Mouse (Mus musculus): ENCODE measurements at regions not wholly inside any gene's neighbourhood (a gene's known extent, or its start where the extent isn't known, plus 50 kb on each side); places are given as distances from the start of the nearest gene placed in this dataset.

- H3K9me3 ChIP-seq (replicated peaks; ENCODE audit: insufficient read depth, low read length) = no peaks in the 10 kb centered on the region
- TF ChIP-seq CTCF (IDR thresholded peaks at IDR 0.05 in 2 of 3, conservative IDR thresholded peaks at IDR 0.05 in 1 of 3; ENCODE audit: control insufficient read depth in 1 of 3, insufficient read depth in 1 of 3, low read depth in 2 of 3, low read length in 3 of 3, poor library complexity in 1 of 3, severe bottlenecking in 1 of 3) (peak in 2 of 3 experiments; percentile 12 to 19; a peak in 1 of 6 replicates), SMC3 (IDR thresholded peaks at IDR 0.05; ENCODE audit: low read depth, low read length) (no peak), RAD21 (IDR thresholded peaks at IDR 0.05; ENCODE audit: low read depth, low read length) (peak; percentile 19; the same call in 1 of the 2 replicates)
- H3K27ac ChIP-seq (ENCODE audit: control insufficient read depth, low read depth, low read length) = no peak overlapping the region
- H3K36me3 ChIP-seq (ENCODE audit: control insufficient read depth in 1 of 2, insufficient read depth in 2 of 2, low read length in 2 of 2) = no peaks in the 10 kb centered on the region
- H3K27me3 ChIP-seq (ENCODE audit: control insufficient read depth in 1 of 2, insufficient read depth in 2 of 2, low read length in 2 of 2) = no peaks in the 10 kb centered on the region
- peak; percentile 2 for DNase-seq (ENCODE audit: low read depth, low spot score)
- H3K9ac ChIP-seq (ENCODE audit: control insufficient read depth, low read depth, low read length, poor library complexity, severe bottlenecking) = no peak overlapping the region
- no peaks in the 10 kb centered on the region for H3K79me2 ChIP-seq (ENCODE audit: control insufficient read depth, insufficient read depth, low read length, poor library complexity)
- H3K4me1 ChIP-seq (ENCODE audit: control insufficient read depth in 1 of 2, insufficient read depth in 2 of 2, low read length in 2 of 2) = no peaks in the 10 kb centered on the region
- H3K4me3 ChIP-seq (ENCODE audit: control insufficient read depth in 1 of 2, insufficient read depth in 1 of 2, low read depth in 2 of 2, low read length in 2 of 2) = no peak overlapping the region
Observed at GRCm38 (mm10) chr10:71857518-71857973, 510.0 kb downstream of the Ipmk start.

GRCm38 (mm10) chr10:71893726-71894125, 546.2 kb downstream of the Ipmk start:
- Histone ChIP-seq H3K79me2 (ENCODE audit: control insufficient read depth, insufficient read depth, low read length, poor library complexity) (no peaks in the 10 kb centered on the region), H3K9ac (ENCODE audit: control insufficient read depth, low read depth, low read length, poor library complexity, severe bottlenecking) (no peak overlapping the region), H3K4me3 (ENCODE audit: control insufficient read depth in 1 of 2, insufficient read depth in 1 of 2, low read depth in 2 of 2, low read length in 2 of 2) (no peak overlapping the region), H3K36me3 (ENCODE audit: control insufficient read depth in 1 of 2, insufficient read depth in 2 of 2, low read length in 2 of 2) (no peaks in the 10 kb centered on the region), H3K27me3 (ENCODE audit: control insufficient read depth in 1 of 2, insufficient read depth in 2 of 2, low read length in 2 of 2) (no peaks in the 10 kb centered on the region), H3K9me3 (replicated peaks; ENCODE audit: insufficient read depth, low read length) (no peaks in the 10 kb centered on the region), H3K4me1 (ENCODE audit: control insufficient read depth in 1 of 2, insufficient read depth in 2 of 2, low read length in 2 of 2) (no peaks in the 10 kb centered on the region), H3K27ac (ENCODE audit: control insufficient read depth, low read depth, low read length) (no peak overlapping the region)
- TF ChIP-seq NRF1 (IDR thresholded peaks at IDR 0.05; ENCODE audit: insufficient read depth, low read depth, low read length, poor library complexity, severe bottlenecking) = no peak
- TF ChIP-seq RAD21 (IDR thresholded peaks at IDR 0.05; ENCODE audit: low read depth, low read length) = no peak
- TF ChIP-seq UBTF (IDR thresholded peaks at IDR 0.05; ENCODE audit: borderline replicate concordance, insufficient read depth, low read depth, low read length) = no peak
- no peak for TF ChIP-seq MXI1 (IDR thresholded peaks at IDR 0.05; ENCODE audit: low read depth, low read length)
- TF ChIP-seq BHLHE40 (IDR thresholded peaks at IDR 0.05; ENCODE audit: borderline replicate concordance, low read depth, low read length) = no peak
- no peak for TF ChIP-seq ELF1 (IDR thresholded peaks at IDR 0.05; ENCODE audit: low read depth, low read length)
- no peak for TF ChIP-seq ZMIZ1 (IDR thresholded peaks at IDR 0.05; ENCODE audit: low read depth, low read length)
- no peak for TF ChIP-seq ZKSCAN1 (IDR thresholded peaks at IDR 0.05; ENCODE audit: low read depth, low read length)
- TF ChIP-seq POLR2A (IDR thresholded peaks at IDR 0.05; ENCODE audit: control insufficient read depth in 1 of 2, insufficient read depth in 1 of 2, low read depth in 1 of 2, low read length in 2 of 2, poor library complexity in 1 of 2) = no peak
- TF ChIP-seq JUND (IDR thresholded peaks at IDR 0.05; ENCODE audit: low read depth, low read length) = no peak
- TF ChIP-seq USF2 (IDR thresholded peaks at IDR 0.05; ENCODE audit: borderline replicate concordance in 1 of 2, insufficient read depth in 1 of 2, low read depth in 1 of 2, low read length in 2 of 2) = no peak
- no peak for TF ChIP-seq HCFC1 (IDR thresholded peaks at IDR 0.05; ENCODE audit: low read depth, low read length)
- TF ChIP-seq RCOR1 (IDR thresholded peaks at IDR 0.05; ENCODE audit: low read depth, low read length) = no peak
- TF ChIP-seq TBP (IDR thresholded peaks at IDR 0.05; ENCODE audit: low read depth, low read length) = no peak
- no peak for TF ChIP-seq CHD1 (IDR thresholded peaks at IDR 0.05; ENCODE audit: low read depth, low read length)
- no peak for TF ChIP-seq ETS1 (IDR thresholded peaks at IDR 0.05; ENCODE audit: low read depth, low read length)
- no peak for DNase-seq (ENCODE audit: low read depth, low spot score)
